Mouse (Mus musculus) embryonic fibroblast, embryonic 13.5 days (primary cell): ENCODE data around the gene Adamts20. TPM values are rescaled to one million over a fixed set of nuclear protein-coding genes. Genes with fewer than 3 reads are reported as not detected.

ENCODE experiments used
- H3K27ac ChIP-seq: 2 replicates; pipeline ENCODE4 v1.5.1; 2012; ENCODE audit warnings: low read length, control low read depth, inconsistent platforms; ENCODE audit not compliant: insufficient read depth
- H3K4me1 ChIP-seq: 2 replicates; pipeline ENCODE4 v1.6.1; 2011; ENCODE audit warnings: low read length; ENCODE audit not compliant: control insufficient read depth, insufficient read depth
- H3K4me3 ChIP-seq: 2 replicates; pipeline ENCODE4 v1.5.1; 2011; ENCODE audit warnings: mild to moderate bottlenecking, control low read depth, low read length; ENCODE audit not compliant: insufficient read depth
- CTCF ChIP-seq: IDR thresholded peaks from 2 replicates; pipeline ENCODE4 v1.5.1; 2011; ENCODE audit warnings: mild to moderate bottlenecking, control low read depth, low read length, moderate library complexity, borderline replicate concordance; ENCODE audit not compliant: insufficient read depth
- POLR2A ChIP-seq: IDR thresholded peaks from 2 replicates; pipeline ENCODE4 v1.6.1; 2011; ENCODE audit warnings: low read depth, mild to moderate bottlenecking, control low read depth, low read length, moderate library complexity
- polyA plus RNA-seq: library from polyadenylated mRNA; stranded (reverse); fragments of >200 nt; gene quantifications from 2 replicates; pipeline ENCODE4 v1.2.4, GENCODE M21; 2011; ENCODE audit warnings: low read depth; ENCODE audit not compliant: missing spikeins, insufficient read length

Gene Adamts20
- polyA plus RNA-seq, 1 experiment: 0.91 TPM

DNA sequence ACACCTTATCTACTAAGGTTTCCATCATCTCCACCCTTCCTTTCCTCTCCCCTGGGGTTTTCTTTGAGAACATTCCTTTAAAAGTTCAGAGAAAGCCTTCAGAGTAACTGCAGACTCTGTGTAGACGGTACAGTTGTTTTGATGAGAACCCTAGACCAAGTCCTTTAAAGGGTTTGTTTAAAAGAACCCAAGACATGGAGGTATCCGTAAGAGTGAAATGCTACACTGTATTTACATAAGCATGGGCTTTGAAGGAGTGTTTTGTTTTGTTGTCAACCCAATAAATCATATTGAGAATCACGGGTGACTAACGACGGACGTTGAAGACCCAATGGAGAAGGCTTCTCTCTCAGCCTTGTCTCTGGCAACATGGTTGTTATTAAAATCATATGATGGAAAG is 226.1 kb downstream of the Adamts20 start:
- Histone ChIP-seq H3K27ac (no peak overlapping the region), H3K4me3 (no peak overlapping the region), H3K4me1 (no peaks in the 10 kb centered on the region)
- TF ChIP-seq POLR2A (no peak), CTCF (no peak)

DNA sequence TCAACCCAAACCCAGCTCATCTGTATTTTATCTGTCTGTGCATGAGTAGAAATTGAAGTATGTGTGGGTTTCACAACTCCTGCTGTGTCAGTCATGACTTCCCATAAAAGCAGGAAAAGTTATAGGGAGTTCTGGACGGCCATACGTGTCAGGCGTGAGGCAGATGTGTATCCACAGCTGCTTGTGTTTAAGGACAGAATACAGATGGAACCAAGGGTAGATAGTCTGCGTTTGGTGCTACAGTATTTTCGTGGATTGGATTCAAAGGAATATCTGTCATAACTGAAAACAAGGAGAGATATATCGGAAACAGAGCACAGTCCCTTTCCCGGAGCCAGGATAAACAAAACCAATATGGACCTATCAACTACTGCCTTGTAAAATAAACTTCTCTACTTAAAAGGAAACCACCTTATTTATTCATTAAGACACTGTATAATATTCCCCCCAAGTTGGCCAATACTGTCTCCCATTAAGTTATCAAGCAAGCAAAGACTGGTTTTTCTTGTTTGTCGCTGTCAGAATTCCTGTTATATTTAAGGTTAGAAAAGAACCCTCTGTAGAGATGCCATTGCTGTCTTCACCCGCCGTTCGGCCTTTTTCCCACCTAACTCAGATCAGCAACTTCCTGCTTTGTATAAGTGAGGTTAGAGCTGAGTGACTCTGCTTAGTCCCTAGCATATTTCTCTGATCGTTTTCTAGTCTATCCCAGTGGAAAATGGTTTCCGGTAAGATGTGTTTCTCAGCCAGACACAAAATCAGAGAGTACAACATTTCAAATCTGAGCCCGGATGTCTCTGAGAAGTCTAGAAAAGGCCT is 227.0 kb downstream of the Adamts20 start:
- TF ChIP-seq POLR2A (no peak), CTCF (no peak)
- peak overlapping the region; percentile 16 for H3K27ac ChIP-seq
- no peaks in the 10 kb centered on the region for H3K4me1 ChIP-seq
- H3K4me3 ChIP-seq: no peak overlapping the region

DNA sequence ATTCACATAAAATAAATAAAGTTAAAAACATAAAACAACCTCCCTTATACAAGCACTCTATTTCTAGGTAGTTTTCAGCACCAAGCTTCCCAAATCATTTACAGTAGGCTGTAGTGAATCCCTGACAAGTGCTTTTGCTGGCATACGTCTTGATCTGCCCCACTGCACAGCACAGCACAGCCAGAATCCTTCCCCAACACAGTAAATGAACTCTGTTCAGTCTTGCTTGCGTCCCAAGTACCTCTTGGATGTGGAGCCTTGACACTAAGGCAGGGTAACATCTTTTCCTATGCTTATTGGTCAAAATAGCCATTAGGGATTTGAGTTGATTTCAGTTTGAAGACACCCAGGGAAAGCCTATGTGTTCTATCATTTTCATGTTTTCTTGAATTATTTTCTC is 228.5 kb downstream of the Adamts20 start:
- H3K4me1 ChIP-seq: no peaks in the 10 kb centered on the region
- TF ChIP-seq CTCF (no peak), POLR2A (no peak)
- no peak overlapping the region for H3K27ac ChIP-seq
- no peak overlapping the region for H3K4me3 ChIP-seq

DNA sequence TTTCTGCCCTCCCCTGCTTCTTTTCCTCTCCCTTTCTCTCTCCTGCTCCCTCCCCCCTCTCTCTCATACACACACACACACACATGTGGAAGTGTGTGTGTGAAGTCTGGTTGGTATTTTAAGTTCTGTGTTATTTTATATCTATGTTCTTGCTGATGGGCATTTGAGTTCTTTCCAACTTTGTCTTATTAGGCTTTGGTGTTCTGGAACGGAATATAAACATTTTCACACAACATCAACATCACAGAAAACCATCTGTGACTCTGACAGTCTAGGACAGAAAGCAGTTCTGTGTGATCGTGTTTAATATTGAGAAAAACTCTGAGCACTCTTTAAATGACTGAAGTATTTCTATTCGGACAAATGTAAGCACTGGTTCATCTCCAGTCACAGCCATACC is 229.1 kb downstream of the Adamts20 start:
- no peak overlapping the region for H3K4me3 ChIP-seq
- no peaks in the 10 kb centered on the region for H3K4me1 ChIP-seq
- H3K27ac ChIP-seq: no peak overlapping the region
- no peak for TF ChIP-seq POLR2A
- no peak for TF ChIP-seq CTCF

GRCm38 (mm10) chr15:94235190-94235589 is 230.0 kb downstream of the Adamts20 start:
- no peak for TF ChIP-seq CTCF
- no peak for TF ChIP-seq POLR2A
- H3K27ac ChIP-seq: no peak overlapping the region
- no peaks in the 10 kb centered on the region for H3K4me1 ChIP-seq
- H3K4me3 ChIP-seq: no peak overlapping the region

DNA sequence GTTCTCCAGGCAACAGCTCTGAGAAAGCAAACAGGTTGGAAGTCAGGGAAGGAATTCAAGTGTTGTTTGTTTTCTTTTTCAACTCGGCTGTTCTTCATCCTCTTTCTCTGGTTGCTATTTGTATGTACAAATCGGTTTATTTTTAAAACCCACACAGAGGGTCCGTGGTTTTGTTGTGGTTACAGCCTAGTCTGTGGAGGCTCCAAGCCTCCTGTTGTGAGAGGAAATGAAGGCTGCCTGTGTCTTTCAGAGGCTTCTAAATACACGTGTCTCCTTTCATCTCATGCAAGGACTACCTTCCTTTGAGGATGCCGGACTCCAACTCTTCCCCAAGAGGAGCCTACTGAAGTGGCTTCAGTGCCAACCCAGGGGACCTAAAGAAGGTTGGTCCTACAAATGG is 234.0 kb downstream of the Adamts20 start:
- Histone ChIP-seq H3K27ac (no peak overlapping the region), H3K4me1 (no peaks in the 10 kb centered on the region), H3K4me3 (no peak overlapping the region)
- no peak for TF ChIP-seq POLR2A
- no peak for TF ChIP-seq CTCF

DNA sequence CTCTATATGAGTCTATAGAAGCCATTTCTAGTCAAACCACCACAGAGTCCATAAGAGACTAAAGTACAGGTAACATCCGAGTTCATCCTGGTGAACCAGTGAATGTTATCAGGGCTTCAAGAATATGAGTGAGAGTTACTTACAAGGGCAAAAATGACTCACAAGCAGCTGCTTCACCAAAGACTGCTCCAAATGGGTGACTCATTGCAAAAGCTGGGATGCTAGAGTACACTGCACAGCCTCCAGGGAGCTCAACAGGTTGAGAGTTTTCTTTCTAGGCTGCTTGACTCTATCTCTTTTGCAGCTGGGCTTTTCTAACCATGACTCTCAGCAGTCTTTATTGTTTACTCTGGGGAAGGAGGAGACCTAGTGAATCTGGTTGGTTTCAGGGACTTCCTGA is 237.8 kb downstream of the Adamts20 start:
- TF ChIP-seq POLR2A: no peak
- TF ChIP-seq CTCF: no peak

GRCm38 (mm10) chr15:94223101-94223500 is 242.1 kb downstream of the Adamts20 start:
- no peak overlapping the region for H3K4me3 ChIP-seq
- H3K4me1 ChIP-seq: no peaks in the 10 kb centered on the region
- H3K27ac ChIP-seq: no peak overlapping the region
- TF ChIP-seq POLR2A (no peak), CTCF (no peak)

More for the DNA sequence above, 237.8 kb downstream of the Adamts20 start:
- no peak overlapping the region for H3K4me3 ChIP-seq
- no peaks in the 10 kb centered on the region for H3K4me1 ChIP-seq
- no peak overlapping the region for H3K27ac ChIP-seq

DNA sequence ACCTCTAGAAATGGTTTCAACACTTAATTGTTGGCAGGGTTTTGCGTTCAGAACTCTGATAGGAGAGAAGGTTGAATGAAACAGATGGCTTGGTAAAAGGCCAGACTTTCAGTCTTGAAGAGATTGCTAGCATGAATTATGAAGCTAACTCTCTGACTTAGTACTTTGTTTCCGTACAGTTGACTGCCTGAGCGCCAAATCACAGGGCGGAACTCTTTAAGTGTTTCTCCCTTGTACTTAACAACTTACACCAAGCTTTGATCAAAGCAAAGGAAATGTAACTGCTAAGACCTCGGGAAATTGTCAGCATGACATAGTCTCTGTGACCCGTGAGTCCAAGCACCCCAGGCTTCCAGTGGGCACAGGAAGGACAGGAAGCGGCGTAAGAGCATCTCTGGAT is 244.5 kb downstream of the Adamts20 start:
- Histone ChIP-seq H3K4me1 (no peaks in the 10 kb centered on the region), H3K4me3 (no peak overlapping the region), H3K27ac (no peak overlapping the region)
- TF ChIP-seq CTCF: no peak
- no peak for TF ChIP-seq POLR2A

Other genes starting within 250 kb of the Adamts20 start
- gene Pus7l, start 78.1 kb upstream of the Adamts20 start, polyA plus RNA-seq: 5.0 and 6.6 TPM in 2 replicates
- 8.8 and 9.2 TPM in 2 replicates for gene Irak4, start 78.2 kb upstream of the Adamts20 start, polyA plus RNA-seq
- 197 and 210 TPM in 2 replicates for gene Twf1, start 124.5 kb upstream of the Adamts20 start, polyA plus RNA-seq
- gene Tmem117, start 163.8 kb upstream of the Adamts20 start, polyA plus RNA-seq: 2.0 and 2.7 TPM in 2 replicates